Mouse (Mus musculus) embryonic facial prominence, embryonic 14.5 days (tissue): ENCODE data around the gene Gm20388. TPM values are rescaled to one million over a fixed set of nuclear protein-coding genes. Genes with fewer than 3 reads are reported as not detected.

Experiments
- ATAC-seq: fragments of 200-750 bp; cut with Nextera tagmentation; 2 replicates; pipeline ENCODE4 v1.8.0; 2017; ENCODE audit warnings: low read depth, moderate number of reproducible peaks, moderate TSS enrichment
- DNase-seq: peaks from one replicate; pipeline ENCODE4 v3.0.0-alpha.2; 2015; ENCODE audit warnings: low spot score
- H3K27ac ChIP-seq: fragments of 300-500 bp; sonication (generic); replicated peaks from 2 replicates; pipeline ENCODE4 v1.5.1; 2014; ENCODE audit warnings: low read depth, mild to moderate bottlenecking, low read length, moderate library complexity
- H3K27me3 ChIP-seq: fragments of 300-500 bp; sonication (generic); replicated peaks from 2 replicates; pipeline ENCODE4 v1.6.1; 2014; ENCODE audit warnings: low read length; ENCODE audit not compliant: control insufficient read depth, insufficient read depth
- H3K36me3 ChIP-seq: fragments of 300-500 bp; sonication (generic); 2 replicates; pipeline ENCODE4 v1.6.1; 2014; ENCODE audit warnings: low read length, mixed read lengths; ENCODE audit not compliant: control insufficient read depth, insufficient read depth
- H3K4me1 ChIP-seq: fragments of 300-500 bp; sonication (generic); 2 replicates; pipeline ENCODE4 v1.6.1; 2014; ENCODE audit warnings: antibody characterized with exemption, low read length; ENCODE audit not compliant: control insufficient read depth, insufficient read depth
- H3K4me2 ChIP-seq: fragments of 300-500 bp; sonication (generic); 2 replicates; pipeline ENCODE4 v1.6.1; 2014; ENCODE audit warnings: low read depth, mild to moderate bottlenecking, low read length, moderate library complexity, mixed read lengths
- H3K4me3 ChIP-seq: fragments of 300-500 bp; sonication (generic); 2 replicates; pipeline ENCODE4 v1.5.1; 2014; ENCODE audit warnings: low read depth, mild to moderate bottlenecking, low read length
- H3K9ac ChIP-seq: fragments of 300-500 bp; sonication (generic); 2 replicates; pipeline ENCODE4 v1.6.1; 2014; ENCODE audit warnings: low read depth, mild to moderate bottlenecking, low read length, moderate library complexity, mixed read lengths
- H3K9me3 ChIP-seq: fragments of 300-500 bp; sonication (generic); 2 replicates; pipeline ENCODE4 v1.6.1; 2016; ENCODE audit warnings: low read length; ENCODE audit not compliant: control insufficient read depth
- WGBS: fragments of 180-500 bp; shearing (Covaris S2); extraction: QIAGEN DNeasy Blood & Tissue Kit; methylation state at CpG from one replicate; pipeline ENCODE4 v1.1.7; 2014; 5-methylcytosine and 5-hydroxymethylcytosine counted together
- polyA plus RNA-seq: library from polyadenylated mRNA; unstranded; fragments of >200 nt; fragmentation: Nextera tagmentation; extraction: Ambion mirVana; gene quantifications from 2 replicates; pipeline ENCODE4 v1.2.1, GENCODE M21; 2014

Gm20388 gene
- polyA plus RNA-seq, 1 experiment from 2014 or later = not detected

DNA sequence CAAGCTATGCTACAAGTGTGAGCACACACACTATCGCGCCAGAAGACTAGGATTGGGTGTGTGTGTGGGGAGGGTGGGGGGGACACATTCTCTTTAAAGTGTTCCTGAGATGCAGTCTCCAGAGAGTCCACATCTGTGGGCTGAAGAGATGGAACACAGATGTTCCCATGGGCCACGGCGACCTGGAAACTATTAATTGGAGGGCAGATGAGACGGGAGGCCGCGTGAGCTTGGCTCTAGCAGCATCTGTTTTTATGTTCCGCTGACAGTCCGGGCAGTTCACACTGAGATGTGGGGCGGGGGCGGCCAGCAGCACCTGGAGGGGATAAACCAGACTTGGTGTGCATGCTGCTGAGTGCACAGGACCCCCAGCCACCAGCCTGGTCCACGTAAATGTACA lies 2247.0 kb downstream of the Gm20388 start:
- Histone ChIP-seq H3K4me2 (no peak overlapping the region), H3K27me3 (no peaks in the 10 kb centered on the region), H3K4me3 (no peak overlapping the region), H3K36me3 (no peaks in the 10 kb centered on the region), H3K9ac (no peak overlapping the region), H3K9me3 (no peaks in the 10 kb centered on the region), H3K27ac (no peak overlapping the region), H3K4me1 (peaks cover 10% of the 10 kb centered on the region; the same call in 1 of the 2 replicates)
- WGBS = 31% methylated on average over 12 of the region's 12 CpGs
- ATAC-seq (0 out of 2 replicates have a peak, but pooled peaks have one; percentile 30), DNase-seq (peak; percentile 47)

DNA sequence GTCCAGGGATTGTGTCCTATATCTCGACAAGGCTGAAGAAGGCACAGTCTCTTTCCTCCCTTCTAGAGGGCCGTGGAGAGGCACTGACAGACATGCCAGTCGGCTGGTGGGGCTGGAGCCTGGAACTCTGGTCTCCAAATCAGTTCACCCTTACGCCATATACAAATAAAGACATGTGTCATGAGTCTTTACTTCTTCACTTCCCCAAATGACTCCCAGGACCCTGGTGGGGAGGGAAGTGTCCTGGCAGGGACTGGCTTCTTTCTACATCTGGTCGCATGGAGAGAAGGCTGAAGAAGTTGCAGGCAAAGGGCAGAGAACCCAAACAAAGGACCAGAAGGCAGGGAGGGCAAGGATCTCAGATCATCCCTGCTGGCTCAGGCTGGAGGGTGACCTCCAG lies 2249.5 kb downstream of the Gm20388 start:
- Histone ChIP-seq H3K4me1 (peaks cover 10% of the 10 kb centered on the region; the same call in 1 of the 2 replicates), H3K36me3 (no peaks in the 10 kb centered on the region), H3K9ac (no peak overlapping the region), H3K27ac (no peak overlapping the region), H3K4me2 (no peak overlapping the region), H3K4me3 (no peak overlapping the region), H3K27me3 (no peaks in the 10 kb centered on the region), H3K9me3 (no peaks in the 10 kb centered on the region)
- ATAC-seq (no peak), DNase-seq (no peak)
- 77% methylated on average over 5 of the region's 5 CpGs for WGBS

DNA sequence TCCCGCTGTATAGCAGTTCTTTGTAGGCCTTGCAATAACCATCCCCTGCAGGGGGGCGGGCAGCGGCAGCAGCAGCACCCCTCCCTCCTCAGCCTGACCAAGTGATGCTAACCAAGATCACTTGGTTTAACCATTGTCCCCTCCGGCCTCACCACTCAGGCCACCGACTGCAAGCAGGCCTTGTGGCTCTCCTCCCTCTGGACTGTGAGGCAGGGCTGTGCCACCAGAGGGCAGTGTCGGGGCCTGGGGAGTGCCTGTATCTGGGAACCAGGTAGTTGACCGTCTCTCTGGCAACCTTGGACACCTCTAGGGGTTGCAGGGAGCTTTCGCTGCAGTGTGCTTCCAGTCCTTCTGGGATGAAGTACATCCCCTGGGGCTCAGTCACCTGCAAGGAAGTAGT lies 2252.4 kb downstream of the Gm20388 start:
- no peak overlapping the region for H3K9ac ChIP-seq
- peak; percentile 29 for DNase-seq
- 29% methylated on average over 6 of the region's 8 CpGs for WGBS
- H3K36me3 ChIP-seq = no peaks in the 10 kb centered on the region
- H3K4me2 ChIP-seq = no peak overlapping the region
- no peaks in the 10 kb centered on the region for H3K9me3 ChIP-seq
- H3K27me3 ChIP-seq = no peaks in the 10 kb centered on the region
- H3K27ac ChIP-seq = no peak overlapping the region
- no peak overlapping the region for H3K4me3 ChIP-seq
- ATAC-seq = no peak
- no peaks in the 10 kb centered on the region for H3K4me1 ChIP-seq

- Histone ChIP-seq H3K27me3 (no peaks in the 10 kb centered on the region), H3K9ac (no peak overlapping the region), H3K4me3 (no peak overlapping the region), H3K36me3 (no peaks in the 10 kb centered on the region), H3K4me2 (no peak overlapping the region), H3K27ac (no peak overlapping the region), H3K9me3 (no peaks in the 10 kb centered on the region), H3K4me1 (no peaks in the 10 kb centered on the region)
- ATAC-seq (no peak), DNase-seq (no peak)
- WGBS = 59% methylated on average over 14 of the region's 14 CpGs
Observed at GRCm38 (mm10) chr8:122167204-122167860, 2256.7 kb downstream of the Gm20388 start.

DNA sequence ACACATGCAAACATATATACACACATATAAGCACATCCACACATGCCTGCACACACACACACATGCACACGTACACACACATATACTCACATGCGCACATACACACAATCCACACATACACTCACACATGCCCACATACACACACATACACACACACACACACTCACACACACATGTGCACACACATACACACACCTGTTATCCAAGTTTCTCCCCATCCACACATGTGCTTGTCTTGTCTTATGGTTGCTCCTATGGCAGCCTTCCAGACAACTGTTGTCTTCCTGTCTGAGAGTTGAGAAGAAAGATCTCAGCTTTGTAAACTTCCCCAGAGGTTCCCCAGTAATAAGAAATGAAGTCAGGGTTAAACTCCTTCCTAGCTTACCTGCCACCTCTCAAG lies 2258.8 kb downstream of the Gm20388 start:
- ATAC-seq = no peak
- Histone ChIP-seq H3K36me3 (no peaks in the 10 kb centered on the region), H3K27me3 (no peaks in the 10 kb centered on the region), H3K4me2 (no peak overlapping the region), H3K27ac (no peak overlapping the region), H3K4me3 (no peak overlapping the region), H3K9ac (no peak overlapping the region), H3K4me1 (no peaks in the 10 kb centered on the region), H3K9me3 (no peaks in the 10 kb centered on the region)
- DNase-seq = no peak
- 97% methylated on average over 2 of the region's 2 CpGs for WGBS

GRCm38 (mm10) chr8:122171823-122172222 lies 2261.2 kb downstream of the Gm20388 start:
- Histone ChIP-seq H3K4me2 (no peak overlapping the region), H3K4me3 (no peak overlapping the region), H3K36me3 (no peaks in the 10 kb centered on the region), H3K9me3 (no peaks in the 10 kb centered on the region), H3K4me1 (no peaks in the 10 kb centered on the region), H3K27me3 (no peaks in the 10 kb centered on the region), H3K9ac (no peak overlapping the region), H3K27ac (no peak overlapping the region)
- 66% methylated on average over 4 of the region's 4 CpGs for WGBS
- no peak for ATAC-seq
- no peak for DNase-seq

GRCm38 (mm10) chr8:122174133-122174930 lies 2263.7 kb downstream of the Gm20388 start:
- no peak for ATAC-seq
- DNase-seq = no peak
- no peak overlapping the region for H3K4me3 ChIP-seq
- 43% methylated on average over 10 of the region's 10 CpGs for WGBS
- H3K9ac ChIP-seq = no peak overlapping the region
- no peaks in the 10 kb centered on the region for H3K4me1 ChIP-seq
- H3K4me2 ChIP-seq = no peak overlapping the region
- H3K36me3 ChIP-seq = no peaks in the 10 kb centered on the region
- no peak overlapping the region for H3K27ac ChIP-seq
- no peaks in the 10 kb centered on the region for H3K9me3 ChIP-seq
- no peaks in the 10 kb centered on the region for H3K27me3 ChIP-seq

GRCm38 (mm10) chr8:122178392-122178890 lies 2267.8 kb downstream of the Gm20388 start:
- no peaks in the 10 kb centered on the region for H3K9me3 ChIP-seq
- DNase-seq (no peak), ATAC-seq (no peak)
- no peaks in the 10 kb centered on the region for H3K27me3 ChIP-seq
- H3K36me3 ChIP-seq = no peaks in the 10 kb centered on the region
- H3K4me3 ChIP-seq = no peak overlapping the region
- WGBS = 66% methylated on average over 4 of the region's 4 CpGs
- no peak overlapping the region for H3K27ac ChIP-seq
- H3K4me1 ChIP-seq = peaks cover 15% of the 10 kb centered on the region; the same call in 1 of the 2 replicates
- H3K9ac ChIP-seq = no peak overlapping the region
- no peak overlapping the region for H3K4me2 ChIP-seq
